Mouse (Mus musculus) bone marrow macrophage, adult 2 months (primary cell): ENCODE results near the gene Psma1. TPM values are rescaled to one million over a fixed set of nuclear protein-coding genes. Genes with fewer than 3 reads are reported as not detected.

ENCODE experiments used
- H3K27ac ChIP-seq: 2 replicates; pipeline ENCODE4 v1.5.1; 2012; ENCODE audit warnings: low read depth, low read length; ENCODE audit not compliant: insufficient read depth
- H3K4me1 ChIP-seq: 2 replicates; pipeline ENCODE4 v1.6.1; 2012; ENCODE audit warnings: low read length; ENCODE audit not compliant: control insufficient read depth, insufficient read depth
- H3K4me3 ChIP-seq: 2 replicates; pipeline ENCODE4 v1.5.1; 2012; ENCODE audit warnings: mild to moderate bottlenecking, low read length, moderate library complexity; ENCODE audit not compliant: insufficient read depth
- CTCF ChIP-seq: IDR thresholded peaks from 2 replicates; pipeline ENCODE4 v1.5.1; 2012; ENCODE audit warnings: low read depth, mild to moderate bottlenecking, low read length, moderate library complexity
- POLR2A ChIP-seq: IDR thresholded peaks from 2 replicates; pipeline ENCODE4 v1.6.1; 2012; ENCODE audit warnings: mild to moderate bottlenecking, low read depth, low read length, borderline replicate concordance
- polyA plus RNA-seq: library from polyadenylated mRNA; stranded (reverse); fragments of >200 nt; gene quantifications from 2 replicates; pipeline ENCODE4 v1.2.4, GENCODE M21; 2012; ENCODE audit not compliant: missing spikeins, insufficient read depth, insufficient read length

The Psma1 gene
- polyA plus RNA-seq, 1 experiment: 158 TPM

DNA sequence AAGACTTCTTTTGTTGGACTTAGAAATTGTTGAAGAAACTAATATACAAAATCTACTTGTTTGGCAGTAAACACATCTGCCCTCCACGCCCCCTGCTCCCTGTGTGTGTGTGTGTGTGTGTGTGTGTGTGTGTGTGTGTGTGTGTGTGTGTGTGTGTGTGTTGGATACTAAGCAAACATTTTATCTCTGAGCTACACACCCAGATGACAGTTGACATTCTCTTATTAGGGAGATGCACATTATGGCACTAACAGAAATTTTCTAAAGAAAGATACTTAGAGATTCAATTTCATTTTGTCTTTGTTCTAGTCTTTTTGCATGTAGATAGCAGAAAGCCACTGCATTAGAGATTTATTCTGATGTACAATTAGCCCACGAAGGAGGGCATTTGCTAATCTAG lies 59.0 kb downstream of the Psma1 start:
- no peaks in the 10 kb centered on the region for H3K4me1 ChIP-seq
- no peak overlapping the region for H3K4me3 ChIP-seq
- no peak for TF ChIP-seq CTCF
- no peak for TF ChIP-seq POLR2A
- no peak overlapping the region for H3K27ac ChIP-seq

Other genes with a start within 250 kb of the Psma1 start
- gene Rras2, start 158.3 kb downstream of the Psma1 start, polyA plus RNA-seq: 0.72 and 0.93 TPM in 2 replicates
- gene Copb1, start 21.4 kb downstream of the Psma1 start, polyA plus RNA-seq: 82.0 and 91.4 TPM in 2 replicates
- gene Pde3b, start 139.2 kb upstream of the Psma1 start, polyA plus RNA-seq: 15.3 and 18.4 TPM in 2 replicates